Mouse (Mus musculus) macrophage (primary cell): Measurements from ENCODE around the gene Uqcrc2. TPM values are rescaled to one million over a fixed set of nuclear protein-coding genes. Genes with fewer than 3 reads are reported as not detected.

ENCODE experiments used
- H3K27ac ChIP-seq: fragments of 350-480 bp; formaldehyde crosslinking; 2 replicates; pipeline ENCODE4 v1.9.0; 2021
- H3K36me3 ChIP-seq: fragments of 350-480 bp; formaldehyde crosslinking; 2 replicates; pipeline ENCODE4 v1.9.0; 2021; ENCODE audit errors: inconsistent target
- H3K4me3 ChIP-seq: fragments of 350-480 bp; formaldehyde crosslinking; 2 replicates; pipeline ENCODE4 v1.9.0; 2021; ENCODE audit errors: inconsistent target
- H3K79me2 ChIP-seq: fragments of 350-480 bp; formaldehyde crosslinking; 2 replicates; pipeline ENCODE4 v1.9.0; 2021; ENCODE audit errors: inconsistent target
- WGBS: methylation state at CpG from one replicate; pipeline ENCODE4 v1.1.7; 2026; ENCODE audit warnings: inconsistent platforms; ENCODE audit not compliant: missing documents; 5-methylcytosine and 5-hydroxymethylcytosine counted together
- polyA plus RNA-seq: library from polyadenylated mRNA; stranded (reverse); fragments of 250-400 nt; gene quantifications from 3 replicates; pipeline ENCODE4 v1.2.4, GENCODE M21; 2018; ENCODE audit warnings: inconsistent platforms
- total RNA-seq, 78 experiments: library from RNA; depleted of rRNA; stranded (reverse); fragments of 250-400 nt; gene quantifications; 1 replicate in 9 of 78; 2 replicates in 24 of 78; 3 replicates in 43 of 78; 4 replicates in 2 of 78; pipeline ENCODE4 v1.2.4; 2018; ENCODE audit warnings: inconsistent platforms in 56 of 78

Uqcrc2 gene
- 10 to 100 TPM in 24 of 26 experiments, 1 to 10 TPM in 2; 5.6 to 32.3 (median 23.6) TPM for total RNA-seq (2018; cell fraction: chromatin; rRNA removed)
- 10 to 100 TPM; 52.1 to 82.4 (median 65.0) TPM for total RNA-seq (2018; cell fraction: cytosol; rRNA removed)
- total RNA-seq (2018; cell fraction: nucleus; rRNA removed): 10 to 100 TPM in 25 of 26 experiments, 1 to 10 TPM in 1; 7.6 to 38.3 (median 25.3) TPM
- polyA plus RNA-seq: 72.9 to 108 TPM (median 91.4 TPM) in 3 replicates

GRCm38 (mm10) chr7:120634711-120635361 is at the start of gene Uqcrc2:
Uqcrc2 (plus strand) TSS chr7:120635176.
- WGBS: under 1% methylated on average over 45 of the region's 45 CpGs
- peak within 1 kb of the TSS; percentile 98 for H3K4me3 ChIP-seq
- H3K27ac ChIP-seq: peak within 1 kb of the TSS; percentile 51
- H3K79me2 ChIP-seq: peaks cover 40% of the 10 kb centered on the region
- H3K36me3 ChIP-seq: peaks cover 25% of the 10 kb centered on the region

GRCm38 (mm10) chr7:120597203-120597743 is 37.7 kb upstream of the Uqcrc2 start:
- Histone ChIP-seq H3K4me3 (no peak overlapping the region), H3K79me2 (no peaks in the 10 kb centered on the region), H3K27ac (no peak overlapping the region), H3K36me3 (no peaks in the 10 kb centered on the region)
- 90% methylated on average over 4 of the region's 4 CpGs for WGBS

- Histone ChIP-seq H3K4me3 (no peak overlapping the region), H3K27ac (no peak overlapping the region), H3K36me3 (no peaks in the 10 kb centered on the region), H3K79me2 (no peaks in the 10 kb centered on the region)
- 9% methylated on average over 39 of the region's 41 CpGs for WGBS
Observed at GRCm38 (mm10) chr7:120597744-120598243, 37.2 kb upstream of the Uqcrc2 start.

- Histone ChIP-seq H3K36me3 (no peaks in the 10 kb centered on the region), H3K79me2 (no peaks in the 10 kb centered on the region), H3K27ac (no peak overlapping the region), H3K4me3 (no peak overlapping the region)
- 57% methylated on average over 7 of the region's 7 CpGs for WGBS
Observed at GRCm38 (mm10) chr7:120598355-120598754, 36.6 kb upstream of the Uqcrc2 start.

GRCm38 (mm10) chr7:120620075-120620771 is 14.8 kb upstream of the Uqcrc2 start:
- WGBS: 84% methylated on average over 8 of the region's 8 CpGs
- H3K79me2 ChIP-seq: no peaks in the 10 kb centered on the region
- no peak overlapping the region for H3K27ac ChIP-seq
- no peak overlapping the region for H3K4me3 ChIP-seq
- H3K36me3 ChIP-seq: no peaks in the 10 kb centered on the region

- Histone ChIP-seq H3K36me3 (no peaks in the 10 kb centered on the region), H3K4me3 (no peak overlapping the region), H3K27ac (no peak overlapping the region), H3K79me2 (no peaks in the 10 kb centered on the region)
- 90% methylated on average over 9 of the region's 9 CpGs for WGBS
Observed at GRCm38 (mm10) chr7:120620841-120621240, 14.1 kb upstream of the Uqcrc2 start.

- H3K36me3 ChIP-seq: peaks cover 2% of the 10 kb centered on the region; the same call in 1 of the 2 replicates
- H3K4me3 ChIP-seq: no peak overlapping the region
- no peak overlapping the region for H3K27ac ChIP-seq
- WGBS: 33% methylated on average over 1 of the region's 1 CpGs
- peaks cover 24% of the 10 kb centered on the region for H3K79me2 ChIP-seq
Observed at GRCm38 (mm10) chr7:120632518-120632917, 2.5 kb upstream of the Uqcrc2 start.

GRCm38 (mm10) chr7:120634301-120634700 is 675 bp upstream of the Uqcrc2 start:
- Histone ChIP-seq H3K27ac (peak overlapping the region; percentile 51), H3K36me3 (peaks cover 20% of the 10 kb centered on the region; the same call in 1 of the 2 replicates), H3K79me2 (peaks cover 40% of the 10 kb centered on the region), H3K4me3 (peak overlapping the region; percentile 98)
- 10% methylated on average over 9 of the region's 9 CpGs for WGBS

- Histone ChIP-seq H3K36me3 (peaks cover 30% of the 10 kb centered on the region), H3K27ac (peak overlapping the region; percentile 51), H3K4me3 (peak overlapping the region; percentile 98), H3K79me2 (peaks cover 40% of the 10 kb centered on the region)
- WGBS: 0% methylated on average over 32 of the region's 32 CpGs
Observed at GRCm38 (mm10) chr7:120635362-120635781, 396 bp downstream of the Uqcrc2 start.

- H3K79me2 ChIP-seq: peaks cover 40% of the 10 kb centered on the region
- H3K36me3 ChIP-seq: peaks cover 35% of the 10 kb centered on the region
- H3K4me3 ChIP-seq: peak overlapping the region; percentile 98
- 2% methylated on average over 11 of the region's 11 CpGs for WGBS
- H3K27ac ChIP-seq: peak overlapping the region; percentile 51
Observed at GRCm38 (mm10) chr7:120635821-120636220, 845 bp downstream of the Uqcrc2 start.

- WGBS: 89% methylated on average over 4 of the region's 4 CpGs
- Histone ChIP-seq H3K79me2 (peaks cover 9% of the 10 kb centered on the region; the same call in 1 of the 2 replicates), H3K36me3 (peaks cover 89% of the 10 kb centered on the region), H3K4me3 (no peak overlapping the region), H3K27ac (no peak overlapping the region)
Observed at GRCm38 (mm10) chr7:120643217-120643616, 8.2 kb downstream of the Uqcrc2 start.

GRCm38 (mm10) chr7:120647849-120648248 is 12.9 kb downstream of the Uqcrc2 start:
- 78% methylated on average over 2 of the region's 2 CpGs for WGBS
- Histone ChIP-seq H3K4me3 (no peak overlapping the region), H3K36me3 (peaks cover 87% of the 10 kb centered on the region), H3K27ac (no peak overlapping the region), H3K79me2 (no peaks in the 10 kb centered on the region)

- no peak overlapping the region for H3K27ac ChIP-seq
- H3K79me2 ChIP-seq: no peaks in the 10 kb centered on the region
- 54% methylated on average over 4 of the region's 4 CpGs for WGBS
- peaks cover 27% of the 10 kb centered on the region for H3K36me3 ChIP-seq
- no peak overlapping the region for H3K4me3 ChIP-seq
Observed at GRCm38 (mm10) chr7:120662079-120662478, 27.1 kb downstream of the Uqcrc2 start.

- Histone ChIP-seq H3K36me3 (no peaks in the 10 kb centered on the region), H3K79me2 (no peaks in the 10 kb centered on the region), H3K4me3 (no peak within 1 kb of the TSS), H3K27ac (no peak within 1 kb of the TSS)
- WGBS: 13% methylated on average over 14 of the region's 14 CpGs
Observed at GRCm38 (mm10) chr7:120670153-120670875, 35.3 kb downstream of the Uqcrc2 start, which contains the start of gene Pdzd9. Pdzd9 (minus strand) TSS chr7:120670343.
